Mouse (Mus musculus) heart, embryonic 14.5 days (tissue): Measurements from ENCODE around the gene Cep112. TPM values are rescaled to one million over a fixed set of nuclear protein-coding genes. Genes with fewer than 3 reads are reported as not detected.

Experiments
- ATAC-seq: fragments of 200-750 bp; cut with Nextera tagmentation; 2 replicates; pipeline ENCODE4 v1.8.0; 2017; ENCODE audit warnings: low read depth, moderate TSS enrichment; ENCODE audit not compliant: insufficient number of reproducible peaks, insufficient read depth, low FRiP score
- H3K27ac ChIP-seq, 2 experiments: fragments of 200-500 bp in 1 of 2; fragments of 300-500 bp in 1 of 2; sonication (generic) in 1 of 2; replicated peaks in 1 of 2; 2 replicates each; pipeline ENCODE4 v1.5.1; 2012 to 2014; ENCODE audit warnings: low read depth in 2 of 2, low read length in 2 of 2, control low read depth in 1 of 2, mild to moderate bottlenecking in 1 of 2, mixed read lengths in 1 of 2; ENCODE audit not compliant: control insufficient read depth in 1 of 2, insufficient read depth in 1 of 2
- H3K27me3 ChIP-seq: fragments of 300-500 bp; sonication (generic); 2 replicates; pipeline ENCODE4 v1.6.1; 2014; ENCODE audit warnings: mild to moderate bottlenecking, low read length, control low read depth; ENCODE audit not compliant: control insufficient read depth, insufficient read depth
- H3K36me3 ChIP-seq: fragments of 300-500 bp; sonication (generic); 2 replicates; pipeline ENCODE4 v1.6.1; 2014; ENCODE audit warnings: mild to moderate bottlenecking, control low read depth, low read length, mixed read lengths; ENCODE audit not compliant: control insufficient read depth, insufficient read depth
- H3K4me1 ChIP-seq, 2 experiments: fragments of 200-500 bp in 1 of 2; fragments of 300-500 bp in 1 of 2; sonication (generic) in 1 of 2; 2 replicates each; pipeline ENCODE4 v1.6.1; 2012 to 2014; ENCODE audit warnings: low read length in 2 of 2, control low read depth in 1 of 2, mixed read lengths in 1 of 2; ENCODE audit not compliant: control insufficient read depth in 2 of 2, insufficient read depth in 2 of 2
- H3K4me2 ChIP-seq: fragments of 300-500 bp; sonication (generic); 2 replicates; pipeline ENCODE4 v1.6.1; 2014; ENCODE audit warnings: mild to moderate bottlenecking, low read length
- H3K4me3 ChIP-seq, 2 experiments: fragments of 200-500 bp in 1 of 2; fragments of 300-500 bp in 1 of 2; sonication (generic) in 1 of 2; 2 replicates each; pipeline ENCODE4 v1.5.1; 2012 to 2014; ENCODE audit warnings: low read length in 2 of 2, mild to moderate bottlenecking in 2 of 2, control low read depth in 1 of 2, low read depth in 1 of 2, moderate library complexity in 1 of 2; ENCODE audit not compliant: control insufficient read depth in 1 of 2, insufficient read depth in 1 of 2
- H3K9ac ChIP-seq: fragments of 300-500 bp; sonication (generic); 2 replicates; pipeline ENCODE4 v1.6.1; 2014; ENCODE audit warnings: mild to moderate bottlenecking, low read length
- H3K9me3 ChIP-seq: fragments of 300-500 bp; sonication (generic); 2 replicates; pipeline ENCODE4 v1.6.1; 2016; ENCODE audit warnings: low read length, control low read depth; ENCODE audit not compliant: control insufficient read depth
- WGBS: fragments of 180-500 bp; shearing (Covaris S2); extraction: QIAGEN DNeasy Blood & Tissue Kit; methylation state at CpG from one replicate; pipeline ENCODE4 v1.1.7; 2014; 5-methylcytosine and 5-hydroxymethylcytosine counted together
- polyA plus RNA-seq: library from polyadenylated mRNA; unstranded; fragments of >200 nt; fragmentation: Nextera tagmentation; extraction: Ambion mirVana; gene quantifications from 2 replicates; pipeline ENCODE4 v1.2.1, GENCODE M21; 2014

The Cep112 gene
- polyA plus RNA-seq = 9.2 and 10.7 TPM in 2 replicates

- H3K9me3 ChIP-seq = no peaks in the 10 kb centered on the region
- H3K27ac ChIP-seq = peak within 1 kb of the TSS; percentile 14 to 30; a peak in 3 of 4 replicates
- WGBS = under 1% methylated on average over 61 of the region's 61 CpGs
- H3K4me2 ChIP-seq = peak within 1 kb of the TSS; percentile 83
- H3K9ac ChIP-seq = peak within 1 kb of the TSS; percentile 90
- peaks cover 5% of the 10 kb centered on the region in 2 experiments; a peak in 1 of 4 replicates for H3K4me1 ChIP-seq
- ATAC-seq = peak; percentile 97
- peak within 1 kb of the TSS; percentile 84 to 91 for H3K4me3 ChIP-seq
- no peaks in the 10 kb centered on the region for H3K36me3 ChIP-seq
- no peaks in the 10 kb centered on the region for H3K27me3 ChIP-seq
These were observed at the start of gene Cep112 for GRCm38 (mm10) chr11:108424889-108425591. TSS of gene Cep112 (plus strand) at chr11:108425192.

DNA sequence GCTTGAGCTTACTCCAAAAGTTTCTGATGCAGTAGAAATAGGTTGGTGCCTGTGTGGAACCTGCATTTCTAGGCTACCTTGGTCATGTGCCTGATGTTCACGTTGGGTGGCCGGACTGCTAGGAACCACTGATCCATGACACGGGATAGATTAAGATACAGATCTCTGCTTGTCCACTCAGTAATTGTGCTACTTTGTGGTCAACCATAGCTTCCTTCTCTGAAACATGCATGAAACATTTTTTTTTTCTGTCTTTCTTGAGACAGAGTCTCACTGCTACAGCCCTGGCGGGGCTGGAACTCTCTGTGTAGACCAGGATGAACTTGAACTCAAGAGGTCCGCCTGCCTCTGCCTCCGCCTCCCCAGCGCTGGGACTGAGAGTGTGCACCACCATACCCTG is 48.2 kb upstream of the Cep112 start:
- no peaks in the 10 kb centered on the region for H3K9me3 ChIP-seq
- no peaks in the 10 kb centered on the region for H3K36me3 ChIP-seq
- no peaks in the 10 kb centered on the region for H3K27me3 ChIP-seq
- no peak overlapping the region for H3K4me3 ChIP-seq
- 89% methylated on average over 7 of the region's 7 CpGs for WGBS
- H3K4me2 ChIP-seq = no peak overlapping the region
- no peak overlapping the region for H3K27ac ChIP-seq
- no peak overlapping the region for H3K9ac ChIP-seq
- H3K4me1 ChIP-seq = peaks cover 0 to 3% of the 10 kb centered on the region in 2 experiments; a peak in 1 of 4 replicates
- ATAC-seq = no peak

DNA sequence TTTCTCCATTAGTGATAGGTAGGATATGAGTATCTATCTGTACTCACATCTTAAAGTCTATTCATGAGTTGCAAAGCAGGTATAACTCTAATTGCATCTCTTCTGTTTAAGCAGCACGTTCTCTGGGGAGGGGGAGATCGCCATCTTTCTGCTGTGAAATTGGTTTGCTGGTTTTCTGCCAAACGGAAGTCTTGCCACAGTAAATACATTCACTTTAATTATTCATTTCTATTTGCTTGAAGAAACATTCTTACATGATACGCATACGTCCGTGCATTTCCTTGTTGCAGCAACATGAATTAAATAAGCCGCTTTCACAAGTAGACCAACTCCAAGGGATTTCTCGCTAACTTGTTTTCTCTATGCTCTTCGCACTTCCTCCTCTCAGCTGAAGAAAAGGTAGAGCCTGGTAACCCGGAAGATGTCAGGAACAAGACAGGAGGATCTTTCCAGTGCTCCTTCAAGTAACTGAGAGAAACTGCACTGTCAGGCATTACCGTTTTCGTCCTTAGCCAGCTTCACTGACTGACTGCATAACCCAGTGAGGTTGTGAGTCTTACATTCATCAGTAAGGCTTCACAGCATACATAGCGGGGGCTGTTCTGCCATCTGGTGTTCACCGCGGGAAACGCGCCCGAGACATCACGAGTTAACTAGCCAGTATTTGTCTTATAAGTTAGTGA is 47.2 kb upstream of the Cep112 start:
- Histone ChIP-seq H3K36me3 (no peaks in the 10 kb centered on the region), H3K27me3 (no peaks in the 10 kb centered on the region), H3K4me1 (no peaks in the 10 kb centered on the region), H3K27ac (no peak overlapping the region), H3K9me3 (no peaks in the 10 kb centered on the region), H3K4me3 (no peak overlapping the region), H3K4me2 (no peak overlapping the region), H3K9ac (no peak overlapping the region)
- ATAC-seq = no peak
- 41% methylated on average over 19 of the region's 19 CpGs for WGBS

GRCm38 (mm10) chr11:108378363-108378751 is 46.6 kb upstream of the Cep112 start:
- H3K4me3 ChIP-seq = no peak overlapping the region
- H3K36me3 ChIP-seq = no peaks in the 10 kb centered on the region
- no peaks in the 10 kb centered on the region for H3K27me3 ChIP-seq
- WGBS = 68% methylated on average over 4 of the region's 4 CpGs
- H3K9me3 ChIP-seq = no peaks in the 10 kb centered on the region
- no peak for ATAC-seq
- no peak overlapping the region for H3K27ac ChIP-seq
- no peak overlapping the region for H3K4me2 ChIP-seq
- H3K4me1 ChIP-seq = no peaks in the 10 kb centered on the region
- H3K9ac ChIP-seq = no peak overlapping the region

- Histone ChIP-seq H3K36me3 (no peaks in the 10 kb centered on the region), H3K4me2 (no peak overlapping the region), H3K9me3 (no peaks in the 10 kb centered on the region), H3K4me1 (no peaks in the 10 kb centered on the region), H3K27me3 (no peaks in the 10 kb centered on the region), H3K27ac (no peak overlapping the region), H3K4me3 (no peak overlapping the region), H3K9ac (no peak overlapping the region)
- 78% methylated on average over 3 of the region's 3 CpGs for WGBS
- no peak for ATAC-seq
These were observed 42.3 kb upstream of the Cep112 start for GRCm38 (mm10) chr11:108382664-108383063.

- H3K4me1 ChIP-seq = no peaks in the 10 kb centered on the region
- H3K36me3 ChIP-seq = no peaks in the 10 kb centered on the region
- no peak for ATAC-seq
- no peak overlapping the region for H3K4me3 ChIP-seq
- no peak overlapping the region for H3K4me2 ChIP-seq
- no peaks in the 10 kb centered on the region for H3K9me3 ChIP-seq
- H3K27me3 ChIP-seq = no peaks in the 10 kb centered on the region
- H3K9ac ChIP-seq = no peak overlapping the region
- whole genome bisulfite sequencing = 51% methylated on average over 4 of the region's 4 CpGs
- H3K27ac ChIP-seq = no peak overlapping the region
These were observed 39.9 kb upstream of the Cep112 start for GRCm38 (mm10) chr11:108384920-108385665.

DNA sequence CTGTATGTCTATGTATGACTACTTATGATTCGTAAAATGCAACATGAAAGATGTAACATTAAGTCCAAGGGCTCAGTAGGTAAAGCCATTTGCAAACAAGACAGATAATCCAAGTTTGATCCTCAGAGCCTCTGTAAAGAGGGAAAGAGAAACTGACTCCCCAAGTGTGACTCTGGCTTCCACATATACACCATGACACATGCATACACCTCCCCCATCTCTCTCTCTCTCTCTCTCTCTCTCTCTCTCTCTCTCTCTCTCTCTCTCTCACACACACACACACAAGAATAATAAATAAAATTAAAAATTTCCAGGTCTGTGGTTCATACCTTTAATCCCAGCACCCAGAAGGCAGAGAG is 39.3 kb upstream of the Cep112 start:
- 91% methylated on average over 1 of the region's 1 CpGs for WGBS
- Histone ChIP-seq H3K9me3 (no peaks in the 10 kb centered on the region), H3K27me3 (no peaks in the 10 kb centered on the region), H3K9ac (no peak overlapping the region), H3K36me3 (no peaks in the 10 kb centered on the region), H3K4me3 (no peak overlapping the region), H3K4me2 (no peak overlapping the region), H3K27ac (no peak overlapping the region), H3K4me1 (no peaks in the 10 kb centered on the region)
- no peak for ATAC-seq
